Mouse (Mus musculus) liver, embryonic 14.5 days (tissue): Measurements from ENCODE around the gene Gabbr2. TPM values are rescaled to one million over a fixed set of nuclear protein-coding genes. Genes with fewer than 3 reads are reported as not detected.

ENCODE experiments used
- ATAC-seq: fragments of 200-750 bp; cut with Nextera tagmentation; 2 replicates; pipeline ENCODE4 v1.8.0; 2017; ENCODE audit warnings: moderate number of reproducible peaks, mild to moderate bottlenecking, moderate library complexity; ENCODE audit not compliant: insufficient read depth
- DNase-seq, 3 experiments: peaks; one replicate each; pipeline ENCODE4 v3.0.0-alpha.2; 2012 to 2013; ENCODE audit warnings: low read depth in 3 of 3, low spot score in 3 of 3
- H3K27ac ChIP-seq: fragments of 300-500 bp; sonication (generic); 2 replicates; pipeline ENCODE4 v1.5.1; 2014; ENCODE audit warnings: moderate library complexity, mild to moderate bottlenecking, control low read depth, inconsistent platforms
- H3K27me3 ChIP-seq: fragments of 300-500 bp; sonication (generic); 2 replicates; pipeline ENCODE4 v1.6.1; 2014; ENCODE audit warnings: mild to moderate bottlenecking, low read length, moderate library complexity; ENCODE audit not compliant: control insufficient read depth, insufficient read depth
- H3K36me3 ChIP-seq: fragments of 300-500 bp; sonication (generic); replicated peaks from 2 replicates; pipeline ENCODE4 v1.6.1; 2014; ENCODE audit warnings: low read depth; ENCODE audit not compliant: control insufficient read depth, insufficient read depth
- H3K4me1 ChIP-seq, 2 experiments: fragments of 200-500 bp in 1 of 2; fragments of 300-500 bp in 1 of 2; sonication (generic) in 1 of 2; replicated peaks; 2 replicates each; pipeline ENCODE4 v1.6.1; 2012 to 2014; ENCODE audit warnings: antibody characterized with exemption in 1 of 2, inconsistent platforms in 1 of 2, low read length in 1 of 2; ENCODE audit not compliant: control insufficient read depth in 2 of 2, insufficient read depth in 2 of 2
- H3K4me2 ChIP-seq: fragments of 300-500 bp; sonication (generic); 2 replicates; pipeline ENCODE4 v1.6.1; 2014; ENCODE audit warnings: low read depth, mild to moderate bottlenecking, control low read depth, moderate library complexity
- H3K4me3 ChIP-seq, 2 experiments: fragments of 200-500 bp in 1 of 2; fragments of 300-500 bp in 1 of 2; sonication (generic) in 1 of 2; 2 replicates each; pipeline ENCODE4 v1.5.1; 2012 to 2014; ENCODE audit warnings: low read depth in 2 of 2, low read length in 2 of 2, mild to moderate bottlenecking in 2 of 2, control low read depth in 1 of 2, inconsistent platforms in 1 of 2, moderate library complexity in 1 of 2; ENCODE audit not compliant: insufficient read depth in 1 of 2
- H3K9ac ChIP-seq: fragments of 300-500 bp; sonication (generic); replicated peaks from 2 replicates; pipeline ENCODE4 v1.6.1; 2014; ENCODE audit warnings: mild to moderate bottlenecking, control low read depth, moderate library complexity
- H3K9me3 ChIP-seq: fragments of 300-500 bp; sonication (generic); 2 replicates; pipeline ENCODE4 v1.6.1; 2016; ENCODE audit warnings: low read length, mixed read lengths; ENCODE audit not compliant: control insufficient read depth
- CTCF ChIP-seq: IDR thresholded peaks from 2 replicates; pipeline ENCODE4 v1.5.1; 2016; ENCODE audit warnings: antibody characterized with exemption, low read depth, control low read depth
- EP300 ChIP-seq: IDR thresholded peaks from 2 replicates; pipeline ENCODE4 v1.6.1; 2016; ENCODE audit warnings: antibody characterized with exemption, low read depth
- WGBS: fragments of 180-500 bp; shearing (Covaris S2); extraction: QIAGEN DNeasy Blood & Tissue Kit; methylation state at CpG from one replicate; pipeline ENCODE4 v1.1.7; 2014; ENCODE audit not compliant: insufficient replicate concordance; 5-methylcytosine and 5-hydroxymethylcytosine counted together
- polyA plus RNA-seq, 2 experiments: library from polyadenylated mRNA; depleted of rRNA in 1 of 2; stranded (reverse) in 1 of 2; unstranded in 1 of 2; fragments of >200 nt; fragmentation: Nextera tagmentation in 1 of 2; extraction: Ambion mirVana in 1 of 2; gene quantifications; 2 replicates each; pipeline versions ENCODE4 v1.2.1 to v1.2.3; 2012 to 2014

The Gabbr2 gene
- polyA plus RNA-seq, 2 experiments: 0.07 TPM; not detected in 1

- Histone ChIP-seq H3K4me1 (no peaks in the 10 kb centered on the region), H3K9ac (no peak overlapping the region), H3K27me3 (no peaks in the 10 kb centered on the region), H3K9me3 (no peaks in the 10 kb centered on the region), H3K27ac (no peak overlapping the region), H3K4me3 (no peak overlapping the region), H3K4me2 (no peak overlapping the region), H3K36me3 (no peaks in the 10 kb centered on the region)
- 68% methylated on average over 10 of the region's 10 CpGs for WGBS
- ATAC-seq (no peak), DNase-seq (no peak)
- TF ChIP-seq CTCF (no peak), EP300 (no peak)
Observed at GRCm38 (mm10) chr4:46960208-46960607, 31.5 kb downstream of the Gabbr2 start.

DNA sequence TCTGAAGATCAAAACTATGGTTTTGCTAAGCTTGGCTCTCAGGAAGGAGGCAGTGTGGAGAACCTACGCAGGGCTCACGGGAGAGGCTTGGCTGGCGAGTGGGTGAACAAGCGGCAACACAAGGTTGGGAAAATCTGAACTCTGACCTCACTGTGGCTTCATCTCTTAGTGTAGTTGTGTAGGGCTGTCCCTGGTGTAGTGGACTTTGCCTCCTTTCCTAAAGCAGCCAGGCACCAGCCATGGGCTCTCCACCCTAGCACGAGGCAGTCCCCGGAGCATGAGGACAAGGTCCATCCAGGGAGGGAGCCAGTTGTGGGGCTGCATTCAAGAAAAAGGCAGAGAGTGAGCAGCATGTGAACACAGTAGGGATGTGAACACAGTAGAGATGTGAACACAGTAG lies 31.9 kb downstream of the Gabbr2 start:
- no peaks in the 10 kb centered on the region for H3K9me3 ChIP-seq
- 69% methylated on average over 6 of the region's 6 CpGs for WGBS
- no peak overlapping the region for H3K4me2 ChIP-seq
- TF ChIP-seq EP300: no peak
- no peak for TF ChIP-seq CTCF
- ATAC-seq: peak; percentile 77
- no peaks in the 10 kb centered on the region for H3K36me3 ChIP-seq
- no peak overlapping the region for H3K27ac ChIP-seq
- H3K27me3 ChIP-seq: no peaks in the 10 kb centered on the region
- H3K4me1 ChIP-seq: no peaks in the 10 kb centered on the region
- H3K9ac ChIP-seq: no peak overlapping the region
- peak; percentile 24 to 26 (median 24) for DNase-seq
- H3K4me3 ChIP-seq: no peak overlapping the region

GRCm38 (mm10) chr4:46957955-46958354 lies 33.7 kb downstream of the Gabbr2 start:
- Histone ChIP-seq H3K9me3 (no peaks in the 10 kb centered on the region), H3K27me3 (no peaks in the 10 kb centered on the region), H3K9ac (no peak overlapping the region), H3K4me1 (no peaks in the 10 kb centered on the region), H3K36me3 (no peaks in the 10 kb centered on the region), H3K27ac (no peak overlapping the region), H3K4me3 (no peak overlapping the region), H3K4me2 (no peak overlapping the region)
- WGBS: 78% methylated on average over 7 of the region's 7 CpGs
- TF ChIP-seq EP300 (no peak), CTCF (no peak)
- DNase-seq: no peak
- no peak for ATAC-seq

GRCm38 (mm10) chr4:46956966-46957365 lies 34.7 kb downstream of the Gabbr2 start:
- Histone ChIP-seq H3K4me3 (no peak overlapping the region), H3K27me3 (no peaks in the 10 kb centered on the region), H3K9me3 (no peaks in the 10 kb centered on the region), H3K4me1 (no peaks in the 10 kb centered on the region), H3K36me3 (no peaks in the 10 kb centered on the region), H3K9ac (no peak overlapping the region), H3K27ac (no peak overlapping the region), H3K4me2 (no peak overlapping the region)
- no peak for ATAC-seq
- TF ChIP-seq CTCF: no peak
- TF ChIP-seq EP300: no peak
- 38% methylated on average over 4 of the region's 4 CpGs for WGBS
- DNase-seq: no peak

- Histone ChIP-seq H3K9me3 (no peaks in the 10 kb centered on the region), H3K27me3 (no peaks in the 10 kb centered on the region), H3K4me1 (no peaks in the 10 kb centered on the region), H3K4me2 (no peak overlapping the region), H3K27ac (no peak overlapping the region), H3K9ac (no peak overlapping the region), H3K36me3 (no peaks in the 10 kb centered on the region), H3K4me3 (no peak overlapping the region)
- WGBS: 72% methylated on average over 7 of the region's 7 CpGs
- TF ChIP-seq CTCF (no peak), EP300 (no peak)
- no peak for ATAC-seq
- DNase-seq: no peak
Observed at GRCm38 (mm10) chr4:46953021-46953420, 38.7 kb downstream of the Gabbr2 start.
